Mouse (Mus musculus) spleen, adult 2 months (tissue): ENCODE data around the gene Ppp1r21.
A peak's percentile ranks its signal among the peaks of the same experiment; 100 is the strongest.

Source experiments
- CTCF ChIP-seq: fragments of 200-500 bp; IDR thresholded peaks from 2 replicates; pipeline ENCODE4 v1.5.1; 2011; ENCODE audit warnings: mild to moderate bottlenecking, inconsistent platforms; ENCODE audit not compliant: insufficient read depth, insufficient read length, insufficient replicate concordance; ENCODE audit errors: extremely low read depth
- POLR2A ChIP-seq: fragments of 200-500 bp; IDR thresholded peaks from 2 replicates; pipeline ENCODE4 v1.6.1; 2011; ENCODE audit warnings: low read depth, low read length, inconsistent platforms

- TF ChIP-seq CTCF, result no peak
- peak; percentile 51; the same call in 1 of the 2 replicates for TF ChIP-seq POLR2A
These were observed 51.6 kb downstream of the Ppp1r21 start for GRCm38 (mm10) chr17:88581511-88582021.
